Mouse (Mus musculus) bone marrow macrophage, adult 2 months (primary cell): ENCODE results near the gene B830017H08Rik.

Experiments
- CTCF ChIP-seq: IDR thresholded peaks from 2 replicates; pipeline ENCODE4 v1.5.1; 2012; ENCODE audit warnings: low read depth, mild to moderate bottlenecking, low read length, moderate library complexity
- POLR2A ChIP-seq: IDR thresholded peaks from 2 replicates; pipeline ENCODE4 v1.6.1; 2012; ENCODE audit warnings: mild to moderate bottlenecking, low read depth, low read length, borderline replicate concordance

DNA sequence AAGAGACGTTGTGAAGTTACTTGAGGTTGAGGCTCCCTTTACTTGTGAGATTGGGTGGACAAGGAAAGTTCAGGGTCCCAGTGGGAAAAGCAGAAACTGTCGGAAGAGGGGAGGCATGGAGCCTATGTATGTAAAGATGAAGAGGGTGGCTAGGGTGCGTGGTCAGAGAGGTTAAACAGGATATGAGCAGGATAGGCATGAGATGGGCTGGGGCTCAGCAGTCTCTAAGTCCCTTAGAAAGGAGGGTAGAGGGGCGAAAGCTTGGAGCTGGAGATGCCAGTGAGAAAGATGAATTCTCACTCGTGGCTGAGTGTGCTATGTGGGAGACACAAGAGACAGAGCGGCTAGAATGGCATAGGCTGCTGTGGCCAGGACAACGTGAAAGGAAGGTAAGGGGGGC lies at the start of gene B830017H08Rik:
- TF ChIP-seq CTCF (no peak), POLR2A (no peak)
